Mouse (Mus musculus) kidney, adult 18-20 months (tissue): Measurements from ENCODE around the gene Aarsd1.
"Not testable (repeated sequence)": the region's sequence is repeated elsewhere in the genome, so short reads cannot be mapped to it uniquely, and the experiment has no call there.

Experiments
- DNase-seq: peaks from one replicate; pipeline ENCODE4 v3.0.0; 2021

Gene Aarsd1

GRCm38 (mm10) chr11:101417101-101417855 lies at the start of gene Aarsd1:
Gene Aarsd1 (minus strand): TSS chr11:101417615.
- peak; percentile 92 for DNase-seq

GRCm38 (mm10) chr11:101466552-101466950 lies 49.1 kb upstream of the Aarsd1 start:
- DNase-seq = not testable (repeated sequence)

- peak; percentile 72 for DNase-seq
Measured at GRCm38 (mm10) chr11:101465869-101466551, 48.6 kb upstream of the Aarsd1 start, which contains the start of gene Vat1. Gene Vat1 (minus strand): TSS chr11:101466230.

- DNase-seq = peak; percentile 60
Measured at GRCm38 (mm10) chr11:101465101-101465868, 47.9 kb upstream of the Aarsd1 start.

GRCm38 (mm10) chr11:101464211-101465100 lies 47.0 kb upstream of the Aarsd1 start, which contains the start of gene Rnd2:
Gene Rnd2 (plus strand): TSS chr11:101464999.
- DNase-seq = no peak

GRCm38 (mm10) chr11:101462583-101463440 lies 45.4 kb upstream of the Aarsd1 start:
- no peak for DNase-seq

GRCm38 (mm10) chr11:101462141-101462540 lies 44.7 kb upstream of the Aarsd1 start:
- DNase-seq = no peak

- DNase-seq = no peak
Measured at GRCm38 (mm10) chr11:101460321-101460720, 42.9 kb upstream of the Aarsd1 start.

GRCm38 (mm10) chr11:101459716-101460115 lies 42.3 kb upstream of the Aarsd1 start:
- no peak for DNase-seq

- no peak for DNase-seq
Measured at GRCm38 (mm10) chr11:101458217-101458616, 40.8 kb upstream of the Aarsd1 start.

- no peak for DNase-seq
Measured at GRCm38 (mm10) chr11:101457631-101458030, 40.2 kb upstream of the Aarsd1 start.

GRCm38 (mm10) chr11:101455627-101456026 lies 38.2 kb upstream of the Aarsd1 start:
- DNase-seq = no peak

- DNase-seq = no peak
Measured at GRCm38 (mm10) chr11:101454702-101455101, 37.3 kb upstream of the Aarsd1 start.

- no peak for DNase-seq
Measured at GRCm38 (mm10) chr11:101452093-101452774, 34.8 kb upstream of the Aarsd1 start.

- DNase-seq = no peak
Measured at GRCm38 (mm10) chr11:101451536-101451935, 34.1 kb upstream of the Aarsd1 start.

- no peak for DNase-seq
Measured at GRCm38 (mm10) chr11:101450394-101450793, 33.0 kb upstream of the Aarsd1 start.

- DNase-seq = not testable (repeated sequence)
Measured at GRCm38 (mm10) chr11:101449596-101449995, 32.2 kb upstream of the Aarsd1 start.

GRCm38 (mm10) chr11:101448899-101449298 lies 31.5 kb upstream of the Aarsd1 start:
- no peak for DNase-seq

- peak; percentile 85 for DNase-seq
Measured at GRCm38 (mm10) chr11:101448274-101448746, 30.9 kb upstream of the Aarsd1 start, which contains the start of gene Ifi35. Gene Ifi35 (plus strand): TSS chr11:101448407.

- DNase-seq = no peak
Measured at GRCm38 (mm10) chr11:101447786-101448185, 30.4 kb upstream of the Aarsd1 start.
